Mouse (Mus musculus): ENCODE data around the gene Rimbp3.
"Not testable (repeated sequence)": the region's sequence is repeated elsewhere in the genome, so short reads cannot be mapped to it uniquely, and the experiment has no call there.

Gene Rimbp3

DNA sequence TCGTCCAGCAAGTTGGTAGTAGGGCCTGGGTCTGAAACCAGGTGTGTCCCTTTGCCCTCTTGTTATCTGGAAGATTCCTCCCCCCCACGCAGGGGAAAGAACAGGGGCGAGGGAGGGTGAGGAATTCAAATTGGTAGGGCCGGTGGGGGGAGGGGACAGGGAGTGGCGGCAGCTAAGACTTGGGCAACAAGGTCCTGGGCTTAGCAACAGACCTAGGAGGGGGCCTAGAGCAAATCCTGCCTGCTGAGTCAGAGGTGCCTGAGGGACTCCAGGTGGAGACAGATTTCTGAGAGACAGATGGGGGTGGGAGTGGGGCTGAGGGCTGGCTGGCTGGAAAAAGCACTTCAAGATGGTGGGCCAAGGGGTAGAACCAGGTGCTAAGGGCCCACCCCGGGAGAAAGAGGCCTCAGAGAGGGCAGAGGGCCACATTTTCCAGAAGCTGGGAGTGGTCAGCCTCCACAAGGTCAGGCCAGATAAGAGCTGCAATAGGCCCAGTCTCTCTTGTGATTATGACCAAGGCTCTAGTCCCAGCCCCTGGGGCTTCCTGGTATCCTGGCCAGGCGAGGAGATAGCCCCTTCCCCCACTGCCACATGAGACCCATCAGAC, 11.8 kb downstream of the Rimbp3 start:
- no peak for DNase-seq (ENCODE audit: low spot score)

DNA sequence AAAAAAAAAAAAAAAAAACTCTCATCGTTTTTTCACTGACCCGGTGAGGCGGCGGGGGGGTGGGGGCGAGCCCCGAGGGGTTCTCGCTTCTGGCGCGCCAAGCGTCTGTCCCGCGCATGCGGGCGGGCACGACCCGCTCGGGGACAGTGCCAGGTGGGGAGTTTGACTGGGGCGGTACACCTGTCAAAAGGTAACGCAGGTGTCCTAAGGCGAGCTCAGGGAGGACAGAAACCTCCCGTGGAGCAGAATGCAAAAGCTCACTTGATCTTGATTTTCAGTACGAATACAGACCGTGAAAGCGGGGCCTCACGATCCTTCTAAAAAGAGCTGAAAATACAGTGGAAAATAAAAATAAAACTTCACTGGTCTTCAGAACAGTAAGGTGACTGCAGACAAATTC, 13.8 kb downstream of the Rimbp3 start:
- peak; percentile 91 for DNase-seq (ENCODE audit: low spot score)

DNA sequence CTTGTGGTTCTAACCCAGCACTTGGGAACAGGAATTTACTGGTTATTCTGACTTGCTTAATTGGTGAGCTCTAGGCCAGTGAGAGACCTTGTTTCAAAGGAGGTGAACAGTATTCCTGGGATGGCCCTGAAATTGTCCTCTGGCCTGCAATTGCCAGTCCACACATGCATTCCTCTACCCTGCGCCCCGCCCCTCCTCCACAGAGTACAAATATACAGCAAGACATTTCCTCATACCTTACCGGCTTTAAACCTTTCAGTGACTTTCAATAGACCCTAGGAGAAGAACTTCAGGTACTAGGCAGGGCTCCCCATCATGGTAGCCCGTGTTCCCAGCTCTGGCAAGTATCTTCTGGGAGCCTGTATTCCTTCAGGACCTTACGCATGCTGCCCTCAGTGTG, 17.2 kb downstream of the Rimbp3 start:
- DNase-seq (ENCODE audit: low spot score), result no peak

DNA sequence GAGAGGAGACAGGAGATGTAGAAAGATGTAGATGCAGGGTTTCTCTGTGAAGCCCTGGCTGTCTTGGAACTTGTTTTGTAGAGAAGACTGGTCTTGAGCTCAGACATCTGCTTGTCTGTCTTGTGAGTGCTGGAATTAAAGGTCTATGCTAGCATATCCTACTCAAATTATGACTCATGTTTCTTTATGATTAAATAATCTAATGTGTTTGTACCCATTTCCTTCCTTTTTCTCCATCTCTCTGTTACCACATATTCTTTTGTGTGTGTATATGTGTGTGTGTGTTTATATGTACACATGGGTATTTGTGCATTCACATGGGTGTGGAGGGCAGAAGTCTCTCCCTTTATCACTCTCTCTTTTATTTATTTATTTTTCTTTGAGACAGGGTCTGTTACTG, 18.1 kb downstream of the Rimbp3 start:
- no peak for DNase-seq (ENCODE audit: low spot score)

DNA sequence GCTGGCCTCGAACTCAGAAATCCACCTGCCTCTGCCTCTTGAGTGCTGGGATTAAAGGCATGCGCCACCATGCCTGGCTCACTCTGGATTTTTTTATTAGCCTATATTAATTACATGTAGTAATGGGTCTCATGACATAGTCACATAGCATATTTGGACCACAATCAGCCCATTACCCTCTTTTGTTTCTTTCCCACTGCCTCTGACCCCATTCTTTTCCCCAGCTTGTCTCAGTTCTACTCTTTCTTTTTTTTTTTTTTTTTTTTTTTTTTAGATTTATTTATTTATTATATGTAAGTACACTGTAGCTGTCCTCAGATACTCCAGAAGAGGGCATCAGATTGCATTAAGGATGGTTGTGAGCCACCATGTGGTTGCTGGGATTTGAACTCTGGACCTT, 23.1 kb downstream of the Rimbp3 start:
- not testable (repeated sequence) for DNase-seq (ENCODE audit: low spot score)

DNA sequence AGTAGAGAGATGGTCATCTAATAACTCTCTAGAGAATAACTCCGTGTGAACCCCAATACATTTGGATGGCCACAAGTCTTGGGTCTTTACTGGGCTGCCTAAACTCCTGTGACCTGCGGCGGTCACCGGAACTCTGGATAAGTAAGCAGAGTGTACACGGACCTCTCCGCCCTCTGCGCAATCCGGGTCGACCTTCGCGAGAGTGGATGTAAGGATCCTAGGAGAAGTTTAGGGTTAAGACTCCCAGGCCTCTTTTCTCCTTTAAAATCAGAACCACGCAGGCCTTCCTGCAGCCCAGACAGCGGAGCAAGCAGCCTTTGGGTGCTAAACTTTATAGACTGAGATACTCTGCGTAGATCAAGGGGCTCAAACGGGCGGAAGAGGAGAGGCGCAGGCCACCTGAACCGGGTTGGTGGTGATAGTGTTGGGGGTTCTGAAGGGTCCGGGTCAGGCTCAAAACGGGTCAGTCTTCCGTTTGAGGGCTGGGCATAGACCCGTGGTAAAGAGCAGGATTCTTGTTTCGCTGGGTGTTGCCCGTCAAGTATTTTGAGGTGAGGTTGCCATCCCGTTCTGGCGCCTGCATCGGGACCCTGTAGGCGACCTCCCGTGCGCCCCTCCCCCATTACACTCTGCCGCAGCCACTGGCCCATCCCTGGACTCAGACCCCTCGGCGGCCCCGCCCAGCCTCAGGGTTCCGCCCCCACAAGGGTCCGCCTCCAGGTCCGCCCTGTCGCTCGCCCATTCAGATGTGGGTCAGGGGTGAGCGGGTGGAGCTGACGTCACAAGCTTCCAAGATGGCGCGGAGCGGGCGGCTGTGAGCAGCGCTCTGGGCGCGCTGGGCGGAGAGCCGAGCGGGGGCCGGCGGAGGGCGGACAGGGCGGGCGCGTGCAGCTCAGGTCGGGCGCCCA, 24.6 kb downstream of the Rimbp3 start, which contains the start of gene Hic2:
Gene Hic2 (plus strand): TSS at position 779 of the 908 bp plus-strand sequence.
- peak; percentile 99 for DNase-seq (ENCODE audit: low spot score)

DNA sequence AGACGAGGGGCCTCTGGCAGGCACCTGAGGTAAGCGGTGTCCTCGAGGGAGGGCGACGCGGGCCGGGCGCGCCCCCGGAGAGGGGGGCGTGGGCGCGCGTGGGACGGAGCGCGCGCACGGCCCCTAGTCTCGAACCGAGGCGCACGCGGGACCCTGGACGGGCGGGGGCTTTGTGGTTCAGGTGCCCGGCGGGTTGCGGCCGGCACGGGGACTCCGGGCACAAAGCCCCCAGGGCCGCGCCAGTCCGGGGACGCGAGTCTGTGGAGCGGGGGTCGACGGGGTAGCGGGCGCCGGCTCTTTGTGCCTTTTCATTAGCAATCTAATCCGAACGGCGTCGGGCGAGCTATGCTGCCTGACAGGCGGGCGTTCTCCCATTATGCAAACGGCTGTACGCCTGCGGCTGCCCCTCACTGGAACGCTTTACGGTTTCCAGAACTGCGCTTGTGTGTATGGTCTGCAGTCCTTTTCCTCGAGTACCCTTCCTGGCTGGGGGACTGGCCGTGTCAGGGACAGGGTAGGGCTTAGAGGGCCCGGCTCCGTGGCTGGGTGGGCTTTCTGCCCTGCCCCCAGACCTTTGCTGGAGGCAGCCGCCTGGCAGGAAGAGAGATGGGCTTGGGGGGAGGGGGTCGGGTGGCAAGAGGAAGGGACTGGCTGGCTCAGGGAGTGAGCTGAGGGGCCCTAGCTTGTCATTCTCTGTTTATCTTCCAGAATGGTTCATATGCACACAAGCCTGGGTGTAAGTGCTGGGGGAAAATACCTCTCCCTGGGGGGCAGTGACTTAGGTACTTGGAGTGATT, 25.5 kb downstream of the Rimbp3 start:
- peak; percentile 81 for DNase-seq (ENCODE audit: low spot score)

DNA sequence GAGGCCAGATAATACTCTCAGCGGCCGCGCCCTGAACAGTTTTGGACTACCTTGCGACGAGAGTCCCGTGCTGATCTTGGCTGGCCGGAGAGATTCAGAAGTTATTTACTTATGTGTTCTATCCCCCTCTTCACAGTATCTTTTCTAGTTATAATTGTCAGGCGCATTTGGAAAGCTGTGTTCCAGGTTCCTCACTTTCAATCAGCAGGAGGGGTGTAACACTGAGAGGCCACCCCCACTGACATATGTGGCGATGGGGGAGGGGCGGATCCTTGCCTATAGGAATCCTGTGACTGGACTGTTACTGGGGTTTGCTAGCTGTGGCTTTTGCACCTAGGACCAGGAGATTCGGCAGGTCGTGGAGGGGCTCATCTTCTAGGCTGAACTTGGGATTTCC, 26.1 kb downstream of the Rimbp3 start:
- DNase-seq (ENCODE audit: low spot score), result peak; percentile 75

DNA sequence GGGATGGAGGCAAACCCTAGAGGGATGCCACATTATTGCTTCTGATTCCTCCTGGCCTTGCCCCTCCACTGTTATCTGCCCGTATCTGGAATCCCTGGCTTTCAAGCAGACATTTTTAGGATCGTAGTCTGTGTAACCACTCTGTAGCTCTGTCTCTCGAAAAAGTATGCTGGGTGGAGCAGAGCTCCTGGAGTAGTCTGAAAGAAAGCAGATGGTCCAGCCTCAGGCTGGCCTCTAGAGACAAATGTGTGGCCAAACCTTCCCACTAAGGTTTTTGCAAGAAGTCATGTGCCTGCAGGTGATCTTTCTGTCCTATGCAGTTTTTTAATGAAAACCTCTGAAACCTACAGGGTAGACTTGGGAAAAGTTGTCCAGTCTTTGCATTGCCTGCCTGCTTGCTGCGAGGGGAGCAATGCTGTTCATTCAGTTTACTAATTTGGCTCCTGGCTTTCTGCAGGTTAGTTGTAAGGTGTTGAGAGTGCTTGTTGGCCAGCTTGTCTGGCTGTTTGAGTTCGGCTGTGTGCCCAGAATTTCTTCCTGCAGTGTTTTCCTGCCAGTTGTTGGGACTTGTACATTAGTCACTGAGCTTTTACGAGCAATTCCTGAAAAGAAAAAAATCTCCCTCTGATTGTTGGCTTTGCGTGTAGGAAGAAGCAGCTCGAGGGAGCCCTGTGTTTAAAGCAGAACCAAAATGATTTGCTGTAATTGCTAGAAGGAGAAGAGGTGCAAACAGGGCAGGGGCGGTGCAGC, 26.7 kb downstream of the Rimbp3 start:
- no peak for DNase-seq (ENCODE audit: low spot score)

DNA sequence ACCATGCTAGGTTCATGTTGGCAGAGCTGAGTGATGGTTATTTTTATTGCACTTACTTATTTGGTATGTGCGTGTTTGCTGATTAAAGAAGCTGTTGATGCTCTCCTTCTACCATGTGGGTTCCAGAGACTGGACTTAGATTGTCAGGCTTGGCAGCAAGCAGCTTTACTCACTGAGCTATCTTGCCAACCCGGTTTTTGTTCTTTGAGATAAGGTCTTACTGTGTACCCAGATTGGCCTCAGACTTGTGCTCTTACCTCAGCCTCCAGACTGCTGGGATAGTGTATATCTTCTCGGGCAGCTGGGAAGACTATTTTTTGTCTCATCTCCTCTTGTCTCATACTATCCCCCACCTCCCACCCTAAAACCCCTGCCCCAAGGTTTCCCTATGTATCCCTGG, 29.2 kb downstream of the Rimbp3 start:
- DNase-seq (ENCODE audit: low spot score), result no peak

DNA sequence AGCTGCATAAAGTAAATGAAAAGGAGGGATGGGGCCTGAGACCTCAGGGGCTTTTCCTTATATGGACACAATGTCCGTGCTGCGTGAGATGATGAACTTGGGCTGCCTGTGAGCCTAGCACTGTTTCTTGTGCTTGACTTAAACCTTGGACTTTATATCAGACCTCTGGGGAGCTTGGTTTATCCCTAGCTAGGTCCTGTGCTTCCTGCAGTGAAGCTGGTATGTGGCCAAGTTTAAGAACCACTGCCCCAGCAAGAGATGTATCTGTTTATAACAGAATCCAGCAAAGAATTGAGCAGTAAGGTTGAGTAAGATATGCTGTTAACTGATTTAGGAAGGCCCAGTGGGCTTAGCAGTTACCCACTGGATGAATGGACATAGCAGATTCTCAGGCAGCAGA, 31.0 kb downstream of the Rimbp3 start:
- DNase-seq (ENCODE audit: low spot score), result no peak

DNA sequence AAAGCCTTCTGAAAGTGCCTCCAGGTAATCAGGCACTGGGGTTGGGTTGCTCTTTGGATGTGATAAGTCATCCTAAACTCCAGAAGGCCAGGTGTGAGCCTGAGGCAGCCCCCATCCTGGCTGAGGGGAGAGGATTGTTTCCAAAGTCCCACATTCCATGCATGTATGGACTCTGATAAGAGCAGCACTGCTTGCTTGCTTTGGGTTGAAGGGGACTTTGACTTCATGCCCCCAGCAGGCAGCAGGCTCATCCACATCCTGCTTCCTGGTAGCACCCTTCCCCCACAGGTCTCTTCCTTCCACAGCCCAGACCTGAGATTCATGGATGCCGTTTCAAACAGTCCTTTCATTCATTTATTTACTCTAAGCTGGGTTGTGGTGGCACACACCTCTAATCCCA, 35.3 kb downstream of the Rimbp3 start:
- no peak for DNase-seq (ENCODE audit: low spot score)

DNA sequence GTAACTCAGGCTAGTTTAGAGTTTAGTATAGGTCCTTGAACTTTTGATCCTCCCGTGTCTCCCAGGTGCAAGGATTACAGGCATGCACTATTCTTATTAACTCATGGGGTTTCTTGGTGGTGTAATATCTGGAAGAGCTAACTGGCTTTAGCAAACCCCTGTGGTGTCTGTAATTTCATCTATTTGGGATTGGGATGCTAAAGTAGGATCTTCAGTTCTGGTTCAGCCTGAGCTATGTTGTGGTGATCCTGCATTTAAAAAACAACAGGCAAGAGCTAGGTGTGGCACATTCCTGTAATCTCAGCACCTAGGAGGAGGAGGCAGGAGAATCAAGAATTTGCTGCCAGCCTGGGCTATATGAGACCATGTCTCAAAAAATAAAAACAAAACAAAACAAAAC, 36.6 kb downstream of the Rimbp3 start:
- DNase-seq (ENCODE audit: low spot score), result no peak

DNA sequence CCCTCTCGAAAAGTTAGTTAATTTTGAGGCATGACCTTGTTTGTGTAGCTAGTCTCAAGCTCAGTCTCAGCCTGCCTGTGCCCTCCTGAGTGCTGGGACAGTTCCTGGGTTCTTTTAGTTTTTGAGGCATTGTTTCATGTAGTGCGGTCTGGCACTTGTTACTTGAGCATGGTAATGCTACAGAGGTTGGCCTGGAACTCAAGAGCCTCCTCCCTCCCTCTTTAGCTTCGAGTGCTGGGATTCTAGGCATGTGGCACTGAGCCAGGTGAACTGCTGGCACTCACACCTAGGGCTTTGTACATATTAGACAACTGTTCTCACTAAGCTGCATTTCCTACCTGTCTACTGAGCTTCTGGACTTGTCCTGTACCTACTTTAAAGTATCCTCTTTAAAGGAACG, 39.3 kb downstream of the Rimbp3 start:
- DNase-seq (ENCODE audit: low spot score), result no peak

DNA sequence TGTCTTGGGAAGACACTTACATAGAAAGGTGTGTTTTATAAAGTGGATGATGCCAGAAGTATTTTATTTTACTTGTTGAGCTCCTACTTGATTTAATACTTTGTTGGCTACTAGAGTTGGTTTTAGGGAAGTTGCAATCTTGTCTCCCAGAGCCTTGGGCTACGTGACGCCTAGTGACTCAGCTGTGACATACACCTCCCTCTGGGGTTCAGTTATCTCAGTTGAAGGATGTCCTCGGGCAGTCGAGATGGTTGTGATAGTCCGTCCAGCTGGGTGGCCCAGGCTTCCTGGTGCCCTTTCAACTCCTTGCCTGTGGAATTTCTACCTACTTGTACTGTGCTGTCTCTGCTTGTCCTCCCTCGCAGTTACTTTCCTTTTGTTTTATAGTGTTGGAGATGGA, 40.7 kb downstream of the Rimbp3 start:
- no peak for DNase-seq (ENCODE audit: low spot score)

DNA sequence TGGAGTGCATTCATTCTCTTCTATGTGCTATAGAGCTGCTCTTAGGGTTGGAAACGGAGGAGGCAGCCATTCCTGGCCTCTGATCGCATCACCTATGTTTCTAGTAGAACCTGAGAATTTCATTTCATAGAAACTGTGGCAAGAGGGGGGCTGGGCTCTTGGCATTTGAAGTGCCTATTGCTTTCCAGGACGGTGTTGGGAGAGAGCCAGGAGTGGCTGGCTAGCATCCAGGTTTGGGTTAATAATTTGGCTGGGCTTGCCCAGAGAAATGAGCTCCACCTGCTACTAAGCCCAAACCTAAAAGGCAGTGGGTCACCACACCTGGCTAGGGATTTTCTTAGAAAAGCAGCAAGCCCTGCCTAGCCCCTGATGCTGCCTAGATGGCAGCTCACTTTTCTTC, 43.1 kb downstream of the Rimbp3 start:
- no peak for DNase-seq (ENCODE audit: low spot score)

DNA sequence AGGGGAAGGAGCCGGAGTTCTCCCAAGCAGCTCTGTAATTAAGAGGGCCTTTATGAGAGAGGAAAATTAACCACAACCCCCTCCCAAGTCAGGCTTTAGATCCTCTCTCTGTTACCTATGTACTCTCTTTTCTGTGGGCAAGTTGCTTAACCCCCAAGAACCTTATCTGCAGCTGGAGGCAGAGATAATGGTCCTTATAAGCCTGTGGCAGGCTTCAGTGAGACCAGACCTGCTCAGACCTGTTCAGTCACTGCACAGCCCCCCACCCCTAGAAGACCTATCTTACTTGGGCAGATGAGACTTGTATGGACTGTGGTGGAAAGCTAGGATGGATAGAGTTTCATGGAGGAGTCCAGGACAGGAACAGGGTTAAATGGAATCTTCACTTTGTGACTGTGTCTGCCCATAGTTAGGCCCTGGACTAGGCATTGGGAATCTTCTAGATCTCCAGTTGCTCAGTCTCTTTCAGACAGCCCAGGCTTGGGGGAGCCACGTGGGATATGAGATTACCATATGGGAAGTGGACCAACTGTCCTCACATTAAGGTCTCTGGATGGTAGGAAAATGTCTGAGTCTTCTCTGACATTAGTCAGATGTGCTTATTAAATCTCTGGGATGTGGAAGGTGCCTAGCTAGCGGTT, 43.8 kb downstream of the Rimbp3 start:
- DNase-seq (ENCODE audit: low spot score), result no peak

DNA sequence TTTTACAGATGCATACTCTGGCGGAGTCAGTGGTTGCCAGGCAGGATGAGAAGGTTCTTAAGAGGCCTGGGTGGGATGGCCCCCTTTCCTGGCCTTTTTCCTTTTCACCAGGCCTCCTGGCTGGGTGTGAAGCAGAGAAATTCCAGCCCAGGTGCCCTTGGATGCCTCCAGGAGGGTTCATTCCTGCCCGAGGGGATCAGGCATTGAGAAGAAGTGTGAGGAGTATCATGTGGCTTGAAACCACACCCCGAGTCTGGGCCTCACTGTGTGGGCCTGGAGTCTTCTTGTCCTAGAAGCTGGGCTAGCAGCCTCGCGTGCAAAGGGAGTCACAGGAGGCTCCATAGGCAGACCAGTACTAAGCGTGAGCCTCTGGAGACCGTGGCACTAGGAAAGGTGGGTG, 44.4 kb downstream of the Rimbp3 start:
- no peak for DNase-seq (ENCODE audit: low spot score)

DNA sequence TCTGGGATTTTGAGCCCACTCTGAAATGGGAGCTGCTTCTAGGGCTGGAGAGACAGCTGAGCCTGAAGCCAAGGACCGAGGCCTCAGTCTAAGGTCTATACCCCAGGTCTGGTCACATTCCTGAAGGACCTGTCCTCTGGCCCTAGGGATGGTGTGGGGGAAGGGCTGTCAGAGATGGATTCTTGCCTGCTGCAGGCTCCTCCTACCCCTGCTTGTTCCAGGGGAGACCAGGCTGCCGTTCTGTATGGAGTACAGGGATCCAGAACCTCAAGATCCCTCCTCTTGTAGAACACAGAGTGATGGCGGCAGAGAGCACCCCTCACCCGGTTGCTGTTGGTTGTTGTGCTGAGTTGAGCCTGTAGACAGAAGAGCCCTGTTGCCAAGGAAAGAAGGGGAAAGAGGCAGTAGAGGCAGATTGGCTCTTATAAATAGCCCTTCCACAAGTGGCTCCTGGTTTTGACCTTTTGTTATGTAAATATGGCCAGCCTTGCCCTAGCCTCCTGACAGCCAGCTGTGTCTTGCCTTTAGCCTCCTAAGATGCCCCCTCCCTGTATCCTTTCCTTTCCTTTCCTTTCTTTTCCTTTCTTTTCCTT, 45.7 kb downstream of the Rimbp3 start:
- DNase-seq (ENCODE audit: low spot score), result peak; percentile 37

DNA sequence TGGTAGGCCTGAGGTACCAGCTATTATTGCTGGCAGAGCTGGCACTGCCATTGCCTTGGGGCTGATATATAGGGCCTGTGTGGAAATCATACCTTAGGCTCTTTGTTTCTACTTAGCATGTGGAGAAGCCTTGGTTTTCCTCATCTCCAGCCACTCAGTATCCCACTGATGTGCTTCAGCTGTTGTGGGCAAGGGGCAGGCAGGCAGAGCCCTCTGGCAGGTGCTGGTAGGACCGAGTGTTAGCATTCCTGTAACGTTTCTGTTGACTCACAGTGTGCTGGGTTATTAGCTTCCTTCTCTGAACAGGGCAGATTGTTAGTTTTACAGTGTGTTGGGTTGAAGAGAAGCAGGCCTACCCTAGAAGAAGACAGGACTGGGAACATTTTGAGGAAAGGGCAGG, 46.9 kb downstream of the Rimbp3 start:
- DNase-seq (ENCODE audit: low spot score), result no peak

DNA sequence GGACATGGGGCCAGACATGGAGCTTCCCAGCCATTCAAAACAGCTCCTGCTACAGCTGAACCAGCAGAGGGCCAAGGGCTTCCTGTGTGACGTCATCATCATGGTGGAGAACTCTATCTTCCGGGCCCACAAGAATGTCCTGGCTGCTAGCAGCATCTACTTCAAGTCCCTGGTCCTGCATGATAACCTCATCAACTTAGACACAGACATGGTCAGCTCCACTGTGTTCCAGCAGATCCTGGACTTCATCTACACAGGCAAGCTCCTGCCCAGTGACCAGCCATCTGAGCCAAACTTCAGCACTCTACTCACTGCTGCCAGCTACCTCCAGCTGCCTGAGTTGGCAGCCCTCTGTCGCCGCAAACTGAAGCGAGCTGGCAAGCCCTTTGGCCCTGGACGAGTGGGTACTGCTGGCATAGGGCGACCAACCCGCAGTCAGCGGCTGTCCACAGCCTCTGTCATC, 49.0 kb downstream of the Rimbp3 start:
- DNase-seq (ENCODE audit: low spot score), result no peak
